Mouse (Mus musculus): Measurements from ENCODE around the gene Tapbp. TPM values are rescaled to one million over a fixed set of nuclear protein-coding genes. Genes with fewer than 3 reads are reported as not detected.

Tapbp gene
- polyA plus RNA-seq, 1 experiment from 2014 or later = 32.5 TPM

DNA sequence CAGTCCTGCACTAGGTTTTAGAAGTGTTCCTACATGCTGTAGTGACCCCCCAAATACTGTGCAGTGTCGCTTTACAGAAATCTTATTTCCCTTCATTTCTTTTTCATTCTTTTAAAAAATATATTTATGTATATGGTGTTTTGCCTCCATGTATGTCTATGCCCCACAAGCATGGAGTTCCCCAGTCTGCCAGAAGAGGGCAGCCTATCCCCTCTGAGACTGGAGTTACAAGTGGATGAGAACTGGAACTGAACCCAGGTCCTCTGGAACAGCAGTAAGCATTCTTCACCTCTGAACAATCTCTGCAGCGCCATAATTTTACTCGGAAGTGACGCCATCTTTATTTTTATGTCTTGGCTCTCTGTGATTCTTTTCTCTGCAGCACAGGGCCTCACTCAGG is 53.7 kb downstream of the Tapbp start:
- Histone ChIP-seq H3K36me3 (ENCODE audit: control insufficient read depth, insufficient read depth, low read length) (peaks cover 13% of the 10 kb centered on the region; the same call in 1 of the 2 replicates), H3K27ac (ENCODE audit: low read depth) (no peak overlapping the region), H3K4me3 (ENCODE audit: low read depth, low read length) (no peak overlapping the region), H3K9me3 (ENCODE audit: control insufficient read depth, low read length) (no peaks in the 10 kb centered on the region), H3K9ac (ENCODE audit: low read length) (no peak overlapping the region), H3K27me3 (replicated peaks; ENCODE audit: control insufficient read depth, insufficient read depth, low read length) (no peaks in the 10 kb centered on the region), H3K4me2 (ENCODE audit: low read length) (no peak overlapping the region), H3K4me1 (replicated peaks; ENCODE audit: control insufficient read depth, insufficient read depth, low read length) (no peaks in the 10 kb centered on the region)
- ATAC-seq (replicated peaks; ENCODE audit: low FRiP score, low TSS enrichment, low read depth) (no peak), DNase-seq (ENCODE audit: low spot score) (no peak)
- WGBS = 67% methylated on average over 4 of the region's 4 CpGs

DNA sequence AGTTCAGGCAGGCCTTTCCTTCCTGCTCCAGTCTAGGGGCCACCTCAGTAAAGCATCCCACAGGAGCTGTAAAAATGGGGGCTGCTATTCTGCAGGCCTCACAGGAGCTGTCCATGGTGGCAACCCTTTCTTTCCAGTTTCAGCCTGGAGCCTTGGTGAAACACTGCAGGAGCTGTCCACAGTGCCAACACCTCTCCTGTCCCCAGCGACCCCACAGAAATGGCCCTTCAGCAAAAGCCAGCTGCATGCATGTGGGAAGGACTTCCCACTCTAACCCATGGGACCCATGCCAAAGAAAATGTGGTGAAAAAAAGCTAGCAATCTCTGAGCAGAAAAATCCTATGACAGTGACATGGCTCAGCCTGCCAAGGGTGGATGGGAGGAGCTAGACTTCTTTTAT is 57.0 kb downstream of the Tapbp start:
- H3K4me3 ChIP-seq (ENCODE audit: low read depth, low read length) = no peak overlapping the region
- no peak overlapping the region for H3K4me2 ChIP-seq (ENCODE audit: low read length)
- H3K4me1 ChIP-seq (replicated peaks; ENCODE audit: control insufficient read depth, insufficient read depth, low read length) = no peaks in the 10 kb centered on the region
- 0% methylated on average over 1 of the region's 1 CpGs for WGBS
- H3K9ac ChIP-seq (ENCODE audit: low read length) = no peak overlapping the region
- DNase-seq (ENCODE audit: low spot score) = peak; percentile 79
- no peak for ATAC-seq (replicated peaks; ENCODE audit: low FRiP score, low TSS enrichment, low read depth)
- no peaks in the 10 kb centered on the region for H3K9me3 ChIP-seq (ENCODE audit: control insufficient read depth, low read length)
- H3K27ac ChIP-seq (ENCODE audit: low read depth) = no peak overlapping the region
- H3K36me3 ChIP-seq (ENCODE audit: control insufficient read depth, insufficient read depth, low read length) = no peaks in the 10 kb centered on the region
- peaks cover 8% of the 10 kb centered on the region for H3K27me3 ChIP-seq (replicated peaks; ENCODE audit: control insufficient read depth, insufficient read depth, low read length)

DNA sequence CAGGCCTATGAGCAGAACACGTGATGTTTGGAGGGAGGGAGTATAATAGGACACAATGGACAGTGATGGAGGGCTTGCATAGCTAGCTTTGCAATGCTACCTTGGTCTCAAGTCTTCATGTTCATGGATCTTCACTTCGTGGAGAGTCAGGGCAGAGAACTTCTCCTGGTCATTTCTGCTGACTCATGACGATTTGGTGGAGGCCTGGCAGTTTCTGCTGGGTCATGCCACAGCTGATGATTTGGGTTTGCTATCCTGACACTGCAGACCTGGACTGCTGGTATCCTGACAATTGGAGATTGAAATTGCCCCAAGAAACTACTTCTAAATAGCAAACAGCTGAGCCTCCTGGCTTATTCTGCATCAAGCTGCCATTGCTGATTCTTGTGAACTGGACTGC is 57.9 kb downstream of the Tapbp start:
- no peak for ATAC-seq (replicated peaks; ENCODE audit: low FRiP score, low TSS enrichment, low read depth)
- H3K9ac ChIP-seq (ENCODE audit: low read length) = no peak overlapping the region
- 60% methylated on average over 3 of the region's 3 CpGs for WGBS
- no peaks in the 10 kb centered on the region for H3K9me3 ChIP-seq (ENCODE audit: control insufficient read depth, low read length)
- H3K4me1 ChIP-seq (replicated peaks; ENCODE audit: control insufficient read depth, insufficient read depth, low read length) = no peaks in the 10 kb centered on the region
- no peak overlapping the region for H3K27ac ChIP-seq (ENCODE audit: low read depth)
- H3K4me2 ChIP-seq (ENCODE audit: low read length) = no peak overlapping the region
- no peak overlapping the region for H3K4me3 ChIP-seq (ENCODE audit: low read depth, low read length)
- no peak for DNase-seq (ENCODE audit: low spot score)
- H3K36me3 ChIP-seq (ENCODE audit: control insufficient read depth, insufficient read depth, low read length) = no peaks in the 10 kb centered on the region
- peaks cover 17% of the 10 kb centered on the region for H3K27me3 ChIP-seq (replicated peaks; ENCODE audit: control insufficient read depth, insufficient read depth, low read length)

DNA sequence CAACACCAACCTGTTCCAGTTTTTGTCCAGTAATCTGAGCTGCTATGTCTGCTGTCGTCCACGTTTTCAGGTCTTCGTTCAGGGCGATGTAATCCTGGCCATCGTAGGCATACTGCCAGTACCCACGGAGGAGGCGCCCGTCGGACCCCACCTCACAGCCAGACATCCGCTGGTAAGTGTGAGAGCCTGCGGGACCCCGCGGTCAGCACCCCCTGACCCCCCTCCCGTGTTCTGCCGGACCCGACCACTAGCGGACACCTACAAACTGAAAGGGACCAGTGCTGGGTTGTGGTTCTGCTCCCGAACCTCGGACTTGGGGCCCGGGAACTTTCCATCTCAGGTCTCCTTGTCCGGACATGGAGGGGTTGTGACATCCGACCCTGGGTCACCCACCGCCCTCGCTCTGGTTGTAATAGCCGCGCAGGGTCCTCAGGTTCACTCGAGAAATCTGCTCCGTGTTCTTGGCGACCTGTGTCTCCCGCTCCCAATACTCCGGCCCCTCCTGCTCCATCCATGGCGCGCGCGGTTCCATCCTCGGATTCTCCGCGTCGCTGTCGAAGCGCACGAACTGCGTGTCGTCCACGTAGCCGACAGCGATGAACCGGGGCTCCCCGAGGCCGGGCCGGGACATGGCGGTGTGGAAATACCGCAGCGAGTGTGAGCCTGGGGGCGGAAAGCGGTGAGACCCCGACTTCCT is 62.3 kb downstream of the Tapbp start:
- no peaks in the 10 kb centered on the region for H3K36me3 ChIP-seq (ENCODE audit: control insufficient read depth, insufficient read depth, low read length)
- H3K4me1 ChIP-seq (replicated peaks; ENCODE audit: control insufficient read depth, insufficient read depth, low read length) = 0 out of 2 replicates have a peak, but pooled peaks cover 3% of the 10 kb centered on the region
- H3K9ac ChIP-seq (ENCODE audit: low read length) = peak overlapping the region; percentile 10; the same call in 1 of the 2 replicates
- H3K4me2 ChIP-seq (ENCODE audit: low read length) = peak overlapping the region; percentile 57
- H3K4me3 ChIP-seq (ENCODE audit: low read depth, low read length) = peak overlapping the region; percentile 33
- peaks cover 35% of the 10 kb centered on the region for H3K27me3 ChIP-seq (replicated peaks; ENCODE audit: control insufficient read depth, insufficient read depth, low read length)
- no peaks in the 10 kb centered on the region for H3K9me3 ChIP-seq (ENCODE audit: control insufficient read depth, low read length)
- no peak for ATAC-seq (replicated peaks; ENCODE audit: low FRiP score, low TSS enrichment, low read depth)
- DNase-seq (ENCODE audit: low spot score) = peak; percentile 55
- WGBS = 2% methylated on average over 57 of the region's 57 CpGs
- no peak overlapping the region for H3K27ac ChIP-seq (ENCODE audit: low read depth)

DNA sequence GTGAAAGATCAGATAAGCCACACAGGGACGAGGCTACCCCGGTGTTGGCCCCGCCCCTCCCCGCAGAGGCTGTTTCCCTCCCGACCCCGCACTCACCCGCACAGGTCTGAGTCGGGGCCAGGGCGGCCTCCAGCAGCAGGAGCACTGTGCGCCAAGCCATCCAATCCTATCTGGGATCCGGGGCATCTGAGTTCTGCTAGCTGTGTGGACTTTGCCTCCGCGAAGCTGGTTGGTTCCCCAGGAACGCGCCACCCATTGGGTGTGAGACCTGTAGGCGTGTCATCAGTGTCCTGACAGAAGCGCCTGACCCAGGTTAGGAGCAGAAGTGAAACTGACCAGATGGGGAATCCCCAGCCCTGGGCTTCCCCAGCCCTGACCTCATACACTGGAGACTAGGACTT is 62.9 kb downstream of the Tapbp start:
- Histone ChIP-seq H3K4me2 (ENCODE audit: low read length) (peak overlapping the region; percentile 57), H3K4me1 (replicated peaks; ENCODE audit: control insufficient read depth, insufficient read depth, low read length) (0 out of 2 replicates have a peak, but pooled peaks cover 3% of the 10 kb centered on the region), H3K27me3 (replicated peaks; ENCODE audit: control insufficient read depth, insufficient read depth, low read length) (peaks cover 35% of the 10 kb centered on the region), H3K4me3 (ENCODE audit: low read depth, low read length) (peak overlapping the region; percentile 33), H3K9ac (ENCODE audit: low read length) (peak overlapping the region; percentile 10; the same call in 1 of the 2 replicates), H3K27ac (ENCODE audit: low read depth) (no peak overlapping the region), H3K9me3 (ENCODE audit: control insufficient read depth, low read length) (no peaks in the 10 kb centered on the region), H3K36me3 (ENCODE audit: control insufficient read depth, insufficient read depth, low read length) (no peaks in the 10 kb centered on the region)
- peak; percentile 79 for DNase-seq (ENCODE audit: low spot score)
- WGBS = under 1% methylated on average over 17 of the region's 17 CpGs
- ATAC-seq (replicated peaks; ENCODE audit: low FRiP score, low TSS enrichment, low read depth) = peak; percentile 83

Small RNA genes within 50 kb of the gene (microRNA-seq; reads per million reads assigned to microRNA genes)
- gene Gm27740 = not detected

Other genes with a start within 250 kb of the Tapbp start
- gene Hnrnpm, start 229.0 kb upstream of the Tapbp start, polyA plus RNA-seq (2014; fragmentation: Nextera tagmentation; extraction: Ambion mirVana) = 309 and 366 TPM in 2 replicates
- gene March2, start 197.2 kb upstream of the Tapbp start, polyA plus RNA-seq (2014; fragmentation: Nextera tagmentation; extraction: Ambion mirVana) = 47.0 and 47.2 TPM in 2 replicates
- 209 and 261 TPM in 2 replicates for gene Rab11b, start 155.4 kb upstream of the Tapbp start, polyA plus RNA-seq (2014; fragmentation: Nextera tagmentation; extraction: Ambion mirVana)
- gene Angptl4, start 134.1 kb upstream of the Tapbp start, polyA plus RNA-seq (2014; fragmentation: Nextera tagmentation; extraction: Ambion mirVana) = 18.0 and 22.0 TPM in 2 replicates
- gene Kank3, start 105.4 kb upstream of the Tapbp start, polyA plus RNA-seq (2014; fragmentation: Nextera tagmentation; extraction: Ambion mirVana) = 28.0 and 28.8 TPM in 2 replicates
- 1,343 and 1,538 TPM in 2 replicates for gene Rps28, start 91.3 kb upstream of the Tapbp start, polyA plus RNA-seq (2014; fragmentation: Nextera tagmentation; extraction: Ambion mirVana)
- gene Ndufa7, start 91.3 kb upstream of the Tapbp start, polyA plus RNA-seq (2014; fragmentation: Nextera tagmentation; extraction: Ambion mirVana) = 589 and 606 TPM in 2 replicates
- 77.8 and 86.7 TPM in 2 replicates for gene Cd320, start 72.8 kb upstream of the Tapbp start, polyA plus RNA-seq (2014; fragmentation: Nextera tagmentation; extraction: Ambion mirVana)
- not detected in 2 replicates for gene Gm7029, start 42.1 kb upstream of the Tapbp start, polyA plus RNA-seq (2014; fragmentation: Nextera tagmentation; extraction: Ambion mirVana)
- gene Kifc1, start 25.2 kb upstream of the Tapbp start, polyA plus RNA-seq (2014; fragmentation: Nextera tagmentation; extraction: Ambion mirVana) = 6.7 and 9.4 TPM in 2 replicates
- gene Platr17, start 10.8 kb upstream of the Tapbp start, polyA plus RNA-seq (2014; fragmentation: Nextera tagmentation; extraction: Ambion mirVana) = 0.23 TPM in 2 replicates
- 41.8 and 42.7 TPM in 2 replicates for gene Daxx, start 6.5 kb upstream of the Tapbp start, polyA plus RNA-seq (2014; fragmentation: Nextera tagmentation; extraction: Ambion mirVana)
- 9.4 and 9.8 TPM in 2 replicates for gene Zbtb22, start within 50 bp of the Tapbp start, polyA plus RNA-seq (2014; fragmentation: Nextera tagmentation; extraction: Ambion mirVana)
- 31.3 and 34.5 TPM in 2 replicates for gene Rgl2, start 13.6 kb downstream of the Tapbp start, polyA plus RNA-seq (2014; fragmentation: Nextera tagmentation; extraction: Ambion mirVana)
- 163 and 175 TPM in 2 replicates for gene Pfdn6, start 24.4 kb downstream of the Tapbp start, polyA plus RNA-seq (2014; fragmentation: Nextera tagmentation; extraction: Ambion mirVana)
- gene Wdr46, start 24.8 kb downstream of the Tapbp start, polyA plus RNA-seq (2014; fragmentation: Nextera tagmentation; extraction: Ambion mirVana) = 28.6 and 31.8 TPM in 2 replicates
- gene B3galt4, start 35.6 kb downstream of the Tapbp start, polyA plus RNA-seq (2014; fragmentation: Nextera tagmentation; extraction: Ambion mirVana) = 3.7 and 4.9 TPM in 2 replicates
- gene Vps52, start 39.9 kb downstream of the Tapbp start, polyA plus RNA-seq (2014; fragmentation: Nextera tagmentation; extraction: Ambion mirVana) = 32.4 and 35.3 TPM in 2 replicates
- 2,375 and 2,437 TPM in 2 replicates for gene Rps18, start 40.1 kb downstream of the Tapbp start, polyA plus RNA-seq (2014; fragmentation: Nextera tagmentation; extraction: Ambion mirVana)
- gene H2-K1, start 84.4 kb downstream of the Tapbp start, polyA plus RNA-seq (2014; fragmentation: Nextera tagmentation; extraction: Ambion mirVana) = 105 and 137 TPM in 2 replicates
- gene Ring1, start 108.8 kb downstream of the Tapbp start, polyA plus RNA-seq (2014; fragmentation: Nextera tagmentation; extraction: Ambion mirVana) = 4.4 and 5.9 TPM in 2 replicates
- 49.7 and 53.6 TPM in 2 replicates for gene H2-Ke6, start 112.2 kb downstream of the Tapbp start, polyA plus RNA-seq (2014; fragmentation: Nextera tagmentation; extraction: Ambion mirVana)
- gene Slc39a7, start 115.8 kb downstream of the Tapbp start, polyA plus RNA-seq (2014; fragmentation: Nextera tagmentation; extraction: Ambion mirVana) = 86.4 and 89.5 TPM in 2 replicates
- gene Rxrb, start 115.9 kb downstream of the Tapbp start, polyA plus RNA-seq (2014; fragmentation: Nextera tagmentation; extraction: Ambion mirVana) = 21.5 and 28.5 TPM in 2 replicates
- gene Col11a2, start 123.5 kb downstream of the Tapbp start, polyA plus RNA-seq (2014; fragmentation: Nextera tagmentation; extraction: Ambion mirVana) = 0.44 and 0.66 TPM in 2 replicates
- 0.75 and 1.1 TPM in 2 replicates for gene H2-Oa, start 176.4 kb downstream of the Tapbp start, polyA plus RNA-seq (2014; fragmentation: Nextera tagmentation; extraction: Ambion mirVana)
- 11.0 and 13.5 TPM in 2 replicates for gene H2-DMa, start 203.6 kb downstream of the Tapbp start, polyA plus RNA-seq (2014; fragmentation: Nextera tagmentation; extraction: Ambion mirVana)
- 124 and 144 TPM in 2 replicates for gene Brd2, start 206.7 kb downstream of the Tapbp start, polyA plus RNA-seq (2014; fragmentation: Nextera tagmentation; extraction: Ambion mirVana)
- 0.15 and 0.42 TPM in 2 replicates for gene H2-DMb2, start 227.4 kb downstream of the Tapbp start, polyA plus RNA-seq (2014; fragmentation: Nextera tagmentation; extraction: Ambion mirVana)
- 1.7 and 1.8 TPM in 2 replicates for gene H2-DMb1, start 237.2 kb downstream of the Tapbp start, polyA plus RNA-seq (2014; fragmentation: Nextera tagmentation; extraction: Ambion mirVana)

Data from intestine, embryonic 14.5 days (tissue).